Mouse (Mus musculus) forebrain, embryonic 10.5 days (tissue): ENCODE data around the gene B4galnt4. TPM values are rescaled to one million over a fixed set of nuclear protein-coding genes. Genes with fewer than 3 reads are reported as not detected.
"Not testable (repeated sequence)": the region's sequence is repeated elsewhere in the genome, so short reads cannot be mapped to it uniquely, and the experiment has no call there.

ENCODE experiments used
- DNase-seq: peaks from one replicate; pipeline ENCODE4 v3.0.0-alpha.2; 2017; ENCODE audit warnings: low spot score; ENCODE audit errors: extremely low spot score
- H3K27ac ChIP-seq: fragments of 300-500 bp; sonication (generic); 2 replicates; pipeline ENCODE4 v1.5.1; 2016; ENCODE audit warnings: mild to moderate bottlenecking
- H3K27me3 ChIP-seq: fragments of 300-500 bp; sonication (generic); 2 replicates; pipeline ENCODE4 v1.6.1; 2016; ENCODE audit warnings: mild to moderate bottlenecking; ENCODE audit not compliant: poor library complexity, severe bottlenecking
- H3K36me3 ChIP-seq: fragments of 300-500 bp; sonication (generic); replicated peaks from 2 replicates; pipeline ENCODE4 v1.6.1; 2016; ENCODE audit warnings: mild to moderate bottlenecking, moderate library complexity
- H3K4me1 ChIP-seq: fragments of 300-500 bp; sonication (generic); 2 replicates; pipeline ENCODE4 v1.6.1; 2016
- H3K4me3 ChIP-seq: fragments of 300-500 bp; sonication (generic); 2 replicates; pipeline ENCODE4 v1.5.1; 2016; ENCODE audit warnings: mild to moderate bottlenecking, moderate library complexity
- H3K9me3 ChIP-seq: fragments of 300-500 bp; sonication (generic); 2 replicates; pipeline ENCODE4 v1.6.1; 2016; ENCODE audit warnings: mild to moderate bottlenecking, moderate library complexity
- WGBS: fragments of 180-500 bp; shearing (Covaris S2); methylation state at CpG from one replicate; pipeline ENCODE4 v1.1.7; 2016; 5-methylcytosine and 5-hydroxymethylcytosine counted together
- polyA plus RNA-seq: library from polyadenylated mRNA; unstranded; fragments of >200 nt; fragmentation: Nextera tagmentation; extraction: Ambion mirVana; gene quantifications from 2 replicates; pipeline ENCODE4 v1.2.1, GENCODE M21; 2016

The B4galnt4 gene
- 24.6 and 30.4 TPM in 2 replicates for polyA plus RNA-seq

DNA sequence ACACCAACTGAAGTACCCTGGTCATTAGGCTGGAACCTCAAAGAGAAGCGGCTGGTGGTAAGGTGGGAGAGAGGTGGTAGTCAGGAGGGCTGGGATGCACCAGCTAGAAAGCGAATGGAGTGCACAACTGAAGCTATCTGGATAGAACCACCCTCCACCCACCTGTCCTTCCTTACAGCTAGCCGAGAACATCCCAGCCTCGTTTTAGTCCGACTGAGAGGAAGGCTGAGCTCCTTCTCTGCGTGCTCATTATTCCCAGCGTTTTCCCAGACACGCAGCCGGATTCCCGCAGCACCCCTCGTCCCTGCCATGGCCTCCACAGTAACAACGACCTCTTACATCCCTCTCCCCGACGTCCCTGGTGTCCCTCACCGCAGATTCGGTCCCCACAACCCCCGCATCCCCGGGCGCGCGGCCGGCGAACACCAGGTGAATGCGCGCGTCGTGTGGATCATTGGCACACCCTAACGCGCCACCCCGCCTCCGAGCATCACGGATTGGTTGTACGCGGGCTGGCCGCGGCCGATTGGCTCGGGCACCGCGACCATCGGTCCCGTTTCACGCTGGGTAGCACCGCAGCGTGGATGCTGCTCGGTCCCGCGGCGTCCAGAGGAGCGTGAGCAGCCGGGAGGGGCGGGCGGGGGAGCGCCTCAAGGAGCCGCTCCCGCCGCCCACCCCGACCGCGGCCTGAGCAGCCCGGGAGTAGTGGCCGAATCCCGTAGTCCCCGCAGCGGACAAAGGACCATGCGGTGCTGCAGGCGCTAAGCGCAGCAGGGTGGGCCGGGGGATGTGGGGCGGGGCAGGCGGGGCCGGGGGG lies at the start of gene B4galnt4:
B4galnt4 (plus strand) TSS at position 679 of the 817 bp plus-strand sequence.
- Histone ChIP-seq H3K4me3 (peak within 1 kb of the TSS; percentile 80), H3K36me3 (peaks cover 62% of the 10 kb centered on the region)
- under 1% methylated on average over 72 of the region's 72 CpGs for WGBS

DNA sequence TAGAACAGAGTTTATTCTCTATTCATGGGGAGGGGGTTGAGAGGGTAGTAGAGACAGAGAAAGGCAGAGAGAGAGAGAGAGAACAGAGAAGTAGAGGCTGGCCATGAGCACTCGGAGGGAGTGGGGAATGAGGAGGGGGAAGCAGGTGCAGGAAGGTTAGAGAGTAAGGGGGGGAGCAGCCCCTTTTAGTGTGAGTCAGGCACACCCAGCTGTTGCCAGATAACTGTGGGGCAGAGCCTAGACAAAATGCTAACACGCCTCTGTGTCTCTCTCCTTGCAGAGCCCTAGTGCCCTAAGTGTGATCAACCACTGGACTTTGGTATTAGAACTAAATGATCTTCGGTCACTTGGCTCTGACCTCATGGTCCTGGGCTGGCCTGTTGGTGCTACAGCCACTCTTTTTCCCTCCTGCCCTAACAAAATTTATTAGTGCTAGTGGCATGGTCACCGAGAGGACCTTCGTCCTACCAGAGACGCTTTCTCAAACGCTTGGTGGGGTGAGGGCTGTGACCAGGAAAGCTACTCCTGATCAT lies 49.6 kb upstream of the B4galnt4 start:
- Histone ChIP-seq H3K27me3 (peaks cover 24% of the 10 kb centered on the region), H3K4me1 (peaks cover 32% of the 10 kb centered on the region), H3K4me3 (no peak overlapping the region), H3K36me3 (no peaks in the 10 kb centered on the region), H3K27ac (peak overlapping the region; percentile 63; the same call in 1 of the 2 replicates), H3K9me3 (no peaks in the 10 kb centered on the region)
- WGBS: 92% methylated on average over 7 of the region's 7 CpGs
- no peak for DNase-seq

More for the DNA sequence above, at the start of gene B4galnt4:
- Histone ChIP-seq H3K27me3 (peaks cover 22% of the 10 kb centered on the region), H3K4me1 (peaks cover 30% of the 10 kb centered on the region), H3K9me3 (peaks cover 2% of the 10 kb centered on the region; the same call in 1 of the 2 replicates), H3K27ac (peak within 1 kb of the TSS; percentile 95)
- peak; percentile 87 for DNase-seq

DNA sequence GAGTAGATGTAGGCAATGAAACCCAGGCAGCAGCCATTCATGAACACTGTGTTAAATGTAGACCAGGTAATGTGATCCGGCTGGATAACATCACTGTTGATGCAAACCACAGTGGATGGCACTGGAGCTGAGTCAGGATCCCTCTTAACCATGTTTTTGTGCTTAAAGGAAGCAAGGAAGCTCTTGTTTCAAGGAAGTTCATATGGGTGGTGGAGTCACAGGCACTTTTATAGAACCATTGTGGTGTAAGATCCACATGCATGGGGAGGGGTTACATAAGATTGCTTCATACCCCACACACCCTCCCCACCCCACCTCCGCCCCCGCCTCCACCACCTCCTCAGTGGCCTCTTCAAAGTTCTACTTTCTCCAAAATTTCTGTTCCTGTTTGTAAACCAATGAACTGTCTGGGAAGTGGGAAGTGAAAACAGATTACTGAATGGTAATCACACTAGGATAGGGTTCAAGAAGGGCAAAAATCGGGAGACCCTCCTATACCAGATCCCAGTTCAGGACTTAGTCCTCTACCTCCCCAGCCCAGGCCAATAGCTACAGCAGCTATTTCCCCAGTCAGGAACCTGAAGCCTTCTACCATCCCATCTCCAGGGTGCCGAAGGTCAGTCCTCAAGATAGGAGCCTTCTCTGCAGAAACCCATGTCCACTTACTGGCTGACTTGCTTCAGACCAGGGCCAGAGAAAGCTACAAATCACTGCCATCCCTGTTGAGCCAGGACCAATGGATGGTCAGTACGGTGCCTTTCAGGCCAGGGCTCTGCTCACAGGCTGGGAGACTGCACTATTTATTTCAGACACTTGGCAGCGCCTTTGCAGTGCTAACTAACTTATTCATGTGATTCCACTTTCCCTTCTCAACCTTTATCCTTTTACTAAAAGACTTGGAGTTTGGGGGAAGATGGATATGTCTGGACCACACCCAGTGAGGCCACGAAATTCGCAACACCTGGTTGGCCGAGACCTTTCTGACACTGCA lies 43.9 kb upstream of the B4galnt4 start:
- Histone ChIP-seq H3K27ac (no peak overlapping the region), H3K4me1 (no peaks in the 10 kb centered on the region), H3K36me3 (no peaks in the 10 kb centered on the region), H3K9me3 (no peaks in the 10 kb centered on the region), H3K4me3 (no peak overlapping the region), H3K27me3 (no peaks in the 10 kb centered on the region)
- no peak for DNase-seq
- WGBS: 89% methylated on average over 10 of the region's 10 CpGs

DNA sequence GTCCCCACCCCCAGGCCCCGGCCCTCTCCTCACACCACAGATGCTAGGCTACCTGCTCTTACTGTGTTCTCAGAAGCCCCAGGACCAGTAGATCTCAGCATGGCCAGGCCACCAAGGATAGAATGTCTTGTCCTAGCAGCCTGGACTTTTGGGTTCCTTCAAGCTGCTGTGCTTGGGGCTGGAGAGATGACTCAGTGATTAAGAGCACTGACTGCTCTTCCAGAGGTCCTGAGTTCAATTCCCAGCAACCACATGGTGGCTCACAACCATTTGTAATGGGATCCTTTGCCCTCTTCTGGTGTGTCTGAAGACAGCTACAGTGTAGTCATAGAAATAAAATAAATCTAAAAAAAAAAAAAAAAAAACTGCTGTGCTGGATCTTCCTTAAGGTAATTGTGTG lies 43.1 kb upstream of the B4galnt4 start, which contains the start of gene Ifitm6:
Ifitm6 (minus strand) TSS at position 101 of the 400 bp plus-strand sequence.
- not testable (repeated sequence) for H3K9me3 ChIP-seq, H3K27ac ChIP-seq, H3K4me1 ChIP-seq, H3K36me3 ChIP-seq, H3K4me3 ChIP-seq, DNase-seq, H3K27me3 ChIP-seq
- 97% methylated on average over 1 of the region's 1 CpGs for WGBS

DNA sequence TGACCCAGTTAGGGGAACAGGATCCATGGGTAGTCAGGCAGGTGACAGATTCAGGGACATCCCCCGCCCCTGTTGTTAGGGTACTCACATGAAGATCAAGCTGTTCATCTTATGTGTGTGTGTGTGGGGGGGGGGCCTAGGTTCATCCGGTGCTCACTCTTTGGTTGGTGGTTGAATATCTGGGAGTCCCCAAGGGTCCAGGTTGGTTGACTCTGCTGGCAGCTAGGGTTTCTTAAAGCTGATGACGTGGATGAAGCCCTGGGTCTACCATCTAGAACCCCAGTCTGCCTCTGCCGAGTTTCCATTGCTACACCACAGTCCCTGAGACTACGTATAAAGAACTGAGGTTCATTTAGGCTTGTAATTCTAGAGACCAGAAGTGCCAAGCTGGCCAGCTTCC lies 41.9 kb upstream of the B4galnt4 start:
- no peak for DNase-seq
- Histone ChIP-seq H3K27ac (no peak overlapping the region), H3K27me3 (no peaks in the 10 kb centered on the region), H3K4me3 (no peak overlapping the region), H3K9me3 (no peaks in the 10 kb centered on the region), H3K4me1 (no peaks in the 10 kb centered on the region), H3K36me3 (no peaks in the 10 kb centered on the region)
- WGBS: 93% methylated on average over 5 of the region's 5 CpGs

DNA sequence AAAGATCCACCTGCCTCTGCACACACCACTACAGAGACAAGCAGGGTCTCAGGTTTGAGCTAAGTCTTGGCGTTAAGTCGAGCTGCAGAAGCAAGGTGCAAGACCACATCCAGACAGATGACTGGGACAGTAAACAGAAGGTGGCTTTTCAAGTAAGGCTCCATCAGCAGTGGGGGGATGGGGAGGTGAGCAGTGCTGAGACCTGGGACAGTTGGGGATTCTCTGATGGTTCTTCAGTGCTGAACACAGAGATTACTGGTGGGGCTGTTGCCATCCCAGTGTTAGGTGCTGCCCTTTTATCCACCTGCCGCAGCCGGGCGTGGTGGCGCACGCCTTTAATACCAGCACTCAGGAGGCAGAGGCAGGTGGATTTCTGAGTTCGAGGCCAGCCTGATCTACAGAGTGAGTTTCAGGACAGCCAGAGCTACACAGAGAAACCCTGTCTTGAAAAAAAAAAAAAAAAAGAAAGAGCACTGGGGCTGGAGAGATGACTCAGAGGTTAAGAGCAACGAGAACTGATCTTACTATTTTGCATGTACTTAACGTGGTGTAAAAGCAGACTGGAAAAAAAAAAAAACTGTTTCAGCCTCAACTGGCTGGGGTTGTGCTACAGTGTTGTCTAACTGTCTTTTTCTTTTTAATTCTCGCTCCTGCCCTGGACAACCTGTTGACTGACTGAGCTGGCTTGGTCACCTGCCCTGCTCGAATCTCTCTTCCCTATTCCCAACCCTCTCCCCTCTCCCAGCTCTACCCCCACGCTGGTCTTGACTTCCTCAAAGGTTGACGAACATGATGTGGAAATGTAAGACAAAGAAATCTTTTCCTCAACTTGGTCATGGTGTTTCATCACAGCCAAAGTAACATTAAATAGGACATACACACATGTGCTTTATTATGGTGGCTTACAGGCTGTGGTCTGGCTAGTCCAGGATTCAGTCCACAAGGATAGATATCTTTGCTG lies 39.1 kb upstream of the B4galnt4 start:
- DNase-seq: no peak
- Histone ChIP-seq H3K9me3 (no peaks in the 10 kb centered on the region), H3K36me3 (no peaks in the 10 kb centered on the region), H3K4me3 (no peak overlapping the region), H3K4me1 (peaks cover 23% of the 10 kb centered on the region), H3K27me3 (no peaks in the 10 kb centered on the region), H3K27ac (no peak overlapping the region)
- 88% methylated on average over 14 of the region's 14 CpGs for WGBS

DNA sequence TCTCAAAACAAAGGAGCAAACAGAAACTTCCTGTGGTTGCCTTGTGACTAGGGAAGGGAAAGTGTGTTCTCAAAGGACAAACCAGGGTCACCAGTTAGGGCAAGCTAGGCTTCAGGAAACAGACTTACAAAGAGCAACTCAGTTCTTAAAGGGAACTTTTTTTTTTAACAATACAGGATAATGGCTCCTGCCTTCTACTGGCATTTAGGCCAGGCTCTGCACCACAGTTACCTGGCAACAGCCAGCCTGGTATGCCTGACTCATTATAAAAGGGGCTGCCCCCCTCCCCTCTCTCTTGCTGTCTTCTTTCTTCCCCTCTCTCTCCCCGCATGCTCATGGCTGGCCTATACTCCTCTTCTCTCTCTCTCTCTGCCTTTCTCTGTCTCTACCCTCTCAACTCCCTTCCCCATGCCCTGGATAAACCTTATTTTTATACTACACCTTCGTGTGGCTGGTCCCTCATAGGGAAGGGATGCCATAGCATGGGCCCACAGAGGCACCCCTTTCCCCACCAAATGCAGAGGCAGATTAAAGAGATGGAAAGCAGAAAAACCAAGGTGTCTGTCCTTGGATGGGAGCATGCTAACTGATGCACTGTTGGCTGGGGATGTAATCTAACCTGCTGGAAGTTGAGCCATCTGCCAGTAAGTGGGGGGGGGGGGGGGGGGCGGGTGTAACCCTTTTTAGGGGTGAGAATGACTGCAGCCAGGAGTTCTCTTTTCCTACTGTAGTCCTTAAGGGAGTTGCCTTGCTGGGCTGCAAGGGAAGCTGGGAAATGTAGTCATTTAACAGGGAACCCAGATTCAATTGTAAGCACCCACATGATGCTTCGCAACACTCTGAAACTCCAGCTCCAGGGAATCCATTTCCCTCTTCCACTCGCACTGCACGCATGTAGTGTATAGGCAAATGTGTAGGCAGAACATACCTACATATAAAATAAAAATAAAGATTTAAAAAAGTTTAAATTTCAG lies 35.8 kb upstream of the B4galnt4 start:
- peak overlapping the region; percentile 22; the same call in 1 of the 2 replicates for H3K4me3 ChIP-seq
- peak overlapping the region; percentile 86 for H3K27ac ChIP-seq
- WGBS: 20% methylated on average over 6 of the region's 6 CpGs
- peaks cover 27% of the 10 kb centered on the region for H3K4me1 ChIP-seq
- H3K9me3 ChIP-seq: no peaks in the 10 kb centered on the region
- no peaks in the 10 kb centered on the region for H3K27me3 ChIP-seq
- peak; percentile 68 for DNase-seq
- no peaks in the 10 kb centered on the region for H3K36me3 ChIP-seq

DNA sequence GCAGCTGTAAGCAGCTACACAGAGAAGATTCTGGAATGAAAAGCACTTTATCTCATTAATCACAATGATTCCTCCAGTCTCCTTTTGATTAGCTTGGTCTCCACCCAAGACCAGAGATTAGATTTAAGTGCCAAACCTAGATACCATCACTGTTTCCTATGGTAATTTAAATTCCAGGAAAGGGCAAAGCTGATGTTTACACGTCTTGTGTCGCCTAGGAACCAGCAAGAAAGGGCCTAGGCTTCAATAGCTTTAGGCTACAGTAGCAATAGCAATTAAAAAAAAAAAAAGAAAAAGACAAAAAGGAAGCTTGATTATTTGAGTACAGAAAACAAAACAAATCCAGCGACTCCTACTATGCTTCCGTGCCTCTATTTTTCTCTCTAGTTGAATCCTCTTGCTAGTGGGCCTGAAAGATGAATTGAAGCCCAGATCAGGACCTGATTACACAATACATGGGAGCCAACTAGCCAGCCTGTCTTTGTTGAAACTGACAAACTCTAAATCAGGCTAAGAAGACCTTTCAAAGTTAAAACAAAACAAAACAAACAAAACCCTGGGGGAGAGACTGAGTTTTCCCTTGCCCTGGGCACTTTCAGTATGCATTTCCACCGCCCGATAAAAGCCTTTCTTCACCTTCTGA lies 34.7 kb upstream of the B4galnt4 start:
- Histone ChIP-seq H3K9me3 (no peaks in the 10 kb centered on the region), H3K36me3 (no peaks in the 10 kb centered on the region), H3K4me3 (no peak overlapping the region), H3K27ac (peak overlapping the region; percentile 86), H3K4me1 (peaks cover 34% of the 10 kb centered on the region), H3K27me3 (no peaks in the 10 kb centered on the region)
- WGBS: 29% methylated on average over 6 of the region's 6 CpGs
- DNase-seq: no peak

DNA sequence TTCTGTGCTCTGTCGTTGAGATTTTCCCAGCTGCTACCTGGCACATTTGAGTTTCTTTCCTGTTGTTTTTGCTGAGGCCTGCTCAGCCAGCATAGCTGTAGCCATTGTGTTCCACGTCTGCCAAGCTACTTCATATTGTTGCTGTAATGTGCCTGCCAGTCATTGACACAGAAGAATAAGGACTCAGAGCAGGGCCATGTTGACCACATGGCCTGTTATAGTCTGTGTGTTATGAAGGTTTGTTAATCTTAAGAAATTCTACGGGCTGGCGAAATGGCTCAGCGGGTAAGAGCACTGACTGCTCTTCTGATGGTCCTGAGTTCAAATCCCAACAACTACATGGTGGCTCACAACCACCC lies 34.2 kb upstream of the B4galnt4 start:
- H3K36me3 ChIP-seq: no peaks in the 10 kb centered on the region
- H3K4me1 ChIP-seq: peaks cover 34% of the 10 kb centered on the region
- no peak for DNase-seq
- peak overlapping the region; percentile 86 for H3K27ac ChIP-seq
- H3K9me3 ChIP-seq: no peaks in the 10 kb centered on the region
- H3K4me3 ChIP-seq: no peak overlapping the region
- no peaks in the 10 kb centered on the region for H3K27me3 ChIP-seq
- WGBS: 55% methylated on average over 5 of the region's 5 CpGs

DNA sequence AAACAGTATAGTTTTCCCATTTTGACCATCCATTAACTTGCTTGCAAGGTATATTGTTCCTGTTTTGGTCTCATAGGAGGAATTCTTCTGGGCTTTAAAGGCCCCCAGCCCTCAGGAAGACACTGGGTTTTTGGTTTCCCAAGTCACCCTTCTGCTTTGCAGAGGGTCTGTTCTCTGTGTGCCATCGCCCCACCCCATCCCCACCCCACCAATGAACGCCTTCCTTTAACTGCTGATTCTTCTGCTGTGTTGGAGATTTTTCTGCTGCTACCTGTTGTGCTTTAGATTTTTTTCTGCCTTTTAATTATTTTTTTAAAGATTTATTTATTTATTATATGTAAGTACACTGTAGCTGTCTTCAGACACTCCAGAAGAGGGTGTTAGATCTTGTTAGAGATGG lies 32.1 kb upstream of the B4galnt4 start, which contains the start of gene Gm17387:
Gm17387 (plus strand) TSS at position 301 of the 400 bp plus-strand sequence.
- no peak for DNase-seq
- 94% methylated on average over 2 of the region's 2 CpGs for WGBS
- no peak within 1 kb of the TSS for H3K27ac ChIP-seq

More for the DNA sequence above, 32.1 kb upstream of the B4galnt4 start, which contains the start of gene Gm17387:
- peaks cover 37% of the 10 kb centered on the region for H3K4me1 ChIP-seq
- H3K36me3 ChIP-seq: no peaks in the 10 kb centered on the region
- H3K9me3 ChIP-seq: no peaks in the 10 kb centered on the region
- H3K4me3 ChIP-seq: no peak within 1 kb of the TSS
- H3K27me3 ChIP-seq: no peaks in the 10 kb centered on the region
